Mouse (Mus musculus) brain, embryonic 14.5 days (tissue): Measurements from ENCODE around the gene Clasp2.

Experiments
- CTCF ChIP-seq: fragments of 200-500 bp; IDR thresholded peaks from 2 replicates; pipeline ENCODE4 v1.5.1; 2012; ENCODE audit warnings: inconsistent platforms, mild to moderate bottlenecking, moderate library complexity, borderline replicate concordance; ENCODE audit not compliant: insufficient read depth, insufficient read length; ENCODE audit errors: extremely low read depth
- POLR2A ChIP-seq: fragments of 200-500 bp; IDR thresholded peaks from 2 replicates; pipeline ENCODE4 v1.6.1; 2012; ENCODE audit warnings: mild to moderate bottlenecking, inconsistent platforms, borderline replicate concordance; ENCODE audit not compliant: poor library complexity, insufficient read depth, insufficient read length, severe bottlenecking; ENCODE audit errors: extremely low read depth

DNA sequence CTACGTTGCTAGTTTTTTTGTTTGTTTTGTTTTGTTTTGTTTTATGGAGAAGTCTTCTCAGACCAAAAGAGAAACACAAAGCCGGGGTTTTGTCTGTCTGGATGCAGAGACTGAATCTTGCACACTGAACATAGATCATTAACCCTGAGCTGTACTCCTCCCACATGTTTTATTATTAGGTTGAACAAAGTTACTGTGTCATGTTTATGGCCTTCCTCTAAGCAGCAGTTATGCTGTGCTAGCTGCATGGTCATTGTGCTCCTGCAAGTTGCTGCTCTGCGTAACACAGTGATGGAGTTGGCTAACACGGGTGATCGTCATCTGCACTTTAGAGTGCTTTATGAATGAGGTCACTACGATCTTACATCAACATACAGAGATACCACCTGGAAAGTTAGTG, 21.1 kb downstream of the Clasp2 start:
- TF ChIP-seq POLR2A (no peak), CTCF (no peak)
